ENCODE assay signal across 8 mouse cellular contexts in the genomic region with DNA sequence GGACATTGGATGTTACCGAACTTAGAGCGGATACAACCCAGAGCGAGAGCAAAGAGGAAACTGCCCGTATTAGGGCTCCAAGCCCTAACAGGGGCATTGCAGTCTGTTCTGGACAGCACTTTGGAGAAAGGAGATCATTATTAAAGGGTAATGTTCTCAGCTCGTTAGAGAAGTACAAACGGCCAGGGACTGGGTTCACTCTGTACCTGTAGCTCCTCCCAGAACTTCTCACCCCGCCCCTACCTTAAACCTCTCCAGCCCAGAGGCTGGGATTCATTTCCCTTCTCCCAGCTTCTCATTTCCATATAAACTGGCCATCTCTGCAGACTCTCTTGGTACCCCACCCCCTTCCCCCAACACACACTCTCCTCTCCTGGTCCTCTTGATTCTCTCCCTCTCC. TPM values are rescaled to one million over a fixed set of nuclear protein-coding genes. Genes with fewer than 3 reads are reported as not detected.
DNase-seq lines count a peak whose midpoint lies in the region; ATAC-seq and TF ChIP-seq lines count a peak whose summit lies in the region.

No protein-coding gene starts in this region.

- H3K9ac ChIP-seq in kidney, embryonic 16.5 days (replicated peaks; ENCODE audit: low read length) = peak overlapping the region; percentile 73
- H3K9ac ChIP-seq in midbrain, embryonic 11.5 days (ENCODE audit: low read length) = peak overlapping the region; percentile 84

- H3K9me3 ChIP-seq in kidney, embryonic 16.5 days (ENCODE audit: low read length) = no peaks in the 10 kb centered on the region
- H3K9me3 ChIP-seq in midbrain, embryonic 11.5 days (ENCODE audit: control insufficient read depth, low read length) = no peaks in the 10 kb centered on the region

- WGBS in kidney, embryonic 16.5 days = 0% methylated on average over 7 of the region's 7 CpGs
- WGBS in midbrain, embryonic 11.5 days = under 1% methylated on average over 7 of the region's 7 CpGs

- H3K27ac ChIP-seq in testis, adult 2 months (ENCODE audit: control insufficient read depth, insufficient read depth, low read depth, low read length) = peak overlapping the region; percentile 23
- H3K27ac ChIP-seq in kidney, embryonic 16.5 days (ENCODE audit: low read length) = peak overlapping the region; percentile 90; the same call in 1 of the 2 replicates
- H3K27ac ChIP-seq in midbrain, embryonic 11.5 days (ENCODE audit: low read depth, low read length) = no peak overlapping the region

- 0 out of 2 replicates have a peak, but pooled peaks have one; percentile 25 for ATAC-seq in erythroblast, adult 5-6 weeks (replicated peaks; ENCODE audit: low FRiP score, poor library complexity, severe bottlenecking)
- ATAC-seq in kidney, embryonic 16.5 days (ENCODE audit: low FRiP score, low TSS enrichment) = peak; percentile 28
- ATAC-seq in midbrain, embryonic 11.5 days (ENCODE audit: low FRiP score) = peak; percentile 15; the same call in 1 of the 2 replicates
- ATAC-seq in activated CD4-positive, CD25-positive, alpha-beta regulatory T cell, adult 4 months = no peak

- no peak for TF ChIP-seq POLR2A in testis, adult 2 months (IDR thresholded peaks at IDR 0.05; ENCODE audit: control insufficient read depth, low read depth, low read length)

- peaks cover 11% of the 10 kb centered on the region for H3K4me1 ChIP-seq in testis, adult 2 months (ENCODE audit: control insufficient read depth, insufficient read depth, low read length)
- peaks cover 21% of the 10 kb centered on the region for H3K4me1 ChIP-seq in kidney, embryonic 16.5 days (ENCODE audit: insufficient read depth, low read length)
- peaks cover 9% of the 10 kb centered on the region; the same call in 1 of the 2 replicates for H3K4me1 ChIP-seq in midbrain, embryonic 11.5 days (ENCODE audit: control insufficient read depth, insufficient read depth, low read length)

- peak overlapping the region; percentile 83 for H3K4me2 ChIP-seq in kidney, embryonic 16.5 days (replicated peaks; ENCODE audit: low read depth, low read length)
- peak overlapping the region; percentile 77 for H3K4me2 ChIP-seq in midbrain, embryonic 11.5 days

- no peaks in the 10 kb centered on the region; the same call in 1 of the 2 replicates for H3K36me3 ChIP-seq in testis, adult 2 months (ENCODE audit: control insufficient read depth, insufficient read depth, low read length)
- H3K36me3 ChIP-seq in kidney, embryonic 16.5 days (ENCODE audit: insufficient read depth, low read length) = no peaks in the 10 kb centered on the region
- H3K36me3 ChIP-seq in midbrain, embryonic 11.5 days (ENCODE audit: control insufficient read depth, insufficient read depth, low read length) = no peaks in the 10 kb centered on the region

- H3K4me3 ChIP-seq in testis, adult 2 months (ENCODE audit: control insufficient read depth, low read depth, low read length) = peak overlapping the region; percentile 100
- H3K4me3 ChIP-seq in kidney, embryonic 16.5 days (ENCODE audit: low read length) = peak overlapping the region; percentile 69
- H3K4me3 ChIP-seq in midbrain, embryonic 11.5 days (ENCODE audit: low read depth, low read length) = peak overlapping the region; percentile 59

- H3K27me3 ChIP-seq in testis, adult 2 months (ENCODE audit: control insufficient read depth, insufficient read depth, low read length) = no peaks in the 10 kb centered on the region
- no peaks in the 10 kb centered on the region for H3K27me3 ChIP-seq in kidney, embryonic 16.5 days (ENCODE audit: insufficient read depth, low read length)
- no peaks in the 10 kb centered on the region for H3K27me3 ChIP-seq in midbrain, embryonic 11.5 days (ENCODE audit: control insufficient read depth, insufficient read depth, low read length)

- DNase-seq in testis, postnatal 14 days (ENCODE audit: low spot score) = no peak
- DNase-seq in midbrain, embryonic 11.5 days (ENCODE audit: low spot score, missing footprints) = no peak
- no peak for DNase-seq in right cerebral cortex, adult 18-20 months
- no peak for DNase-seq in adrenal gland, adult 8-10 months

- no peak for TF ChIP-seq CTCF in testis, adult 2 months (IDR thresholded peaks at IDR 0.05; ENCODE audit: control insufficient read depth, insufficient read depth, insufficient replicate concordance, low read depth, low read length)

RNA-seq across cellular contexts. Expression of a gene that starts 0.8 kb away (rescaled TPM):
- 133 and 164 TPM in 2 replicates for polyA plus RNA-seq in testis, adult 2 months (2012; rRNA removed)
- total RNA-seq in erythroblast, adult 5-6 weeks (2015; ENCODE audit: low replicate concordance) = 19.2 and 51.7 TPM in 2 replicates
- total RNA-seq in erythroblast, adult 5-6 weeks (2017; ENCODE audit: low replicate concordance) = 5.2 and 9.8 TPM in 2 replicates
- 40.0 and 46.7 TPM in 2 replicates for polyA plus RNA-seq in kidney, embryonic 16.5 days (2015; fragmentation: Nextera tagmentation; extraction: Ambion mirVana)
- polyA plus RNA-seq in midbrain, embryonic 11.5 days (2014; fragmentation: Nextera tagmentation; extraction: Ambion mirVana) = 35.0 and 37.2 TPM in 2 replicates
- polyA plus RNA-seq in activated CD4-positive, CD25-positive, alpha-beta regulatory T cell, adult 4 months (2017; shearing (Covaris generic)) = 100 to 1,000 TPM in 1 of 2 experiments, 10 to 100 TPM in 1; 92.7 to 102 TPM
- total RNA-seq in adrenal gland, adult 8-10 months (2022) = 100 to 1,000 TPM in 2 of 4 experiments, 10 to 100 TPM in 2; 71.6 to 149 (median 92.8) TPM

RNA-seq across cellular contexts. Expression of a gene that starts 3.1 kb away (rescaled TPM):
- 10.6 and 11.1 TPM in 2 replicates for polyA plus RNA-seq in testis, adult 2 months (2012; rRNA removed)
- 7.1 and 13.2 TPM in 2 replicates for total RNA-seq in erythroblast, adult 5-6 weeks (2015; ENCODE audit: low replicate concordance)
- 3.1 and 7.1 TPM in 2 replicates for total RNA-seq in erythroblast, adult 5-6 weeks (2017; ENCODE audit: low replicate concordance)
- polyA plus RNA-seq in kidney, embryonic 16.5 days (2015; fragmentation: Nextera tagmentation; extraction: Ambion mirVana) = 21.6 and 25.5 TPM in 2 replicates
- 35.9 and 37.0 TPM in 2 replicates for polyA plus RNA-seq in midbrain, embryonic 11.5 days (2014; fragmentation: Nextera tagmentation; extraction: Ambion mirVana)
- polyA plus RNA-seq in activated CD4-positive, CD25-positive, alpha-beta regulatory T cell, adult 4 months (2017; shearing (Covaris generic)) = 10 to 100 TPM; 39.5 to 41.6 TPM
- total RNA-seq in adrenal gland, adult 8-10 months (2022) = 100 to 1,000 TPM in 2 of 4 experiments, 10 to 100 TPM in 2; 81.6 to 125 (median 103) TPM

RNA-seq across cellular contexts. Expression of a gene that starts 41.5 kb away (rescaled TPM):
- 974 and 1,262 TPM in 2 replicates for polyA plus RNA-seq in testis, adult 2 months (2012; rRNA removed)
- not detected in 2 replicates for total RNA-seq in erythroblast, adult 5-6 weeks (2015; ENCODE audit: low replicate concordance)
- total RNA-seq in erythroblast, adult 5-6 weeks (2017; ENCODE audit: low replicate concordance) = not detected in 2 replicates
- not detected in 2 replicates for polyA plus RNA-seq in kidney, embryonic 16.5 days (2015; fragmentation: Nextera tagmentation; extraction: Ambion mirVana)
- polyA plus RNA-seq in midbrain, embryonic 11.5 days (2014; fragmentation: Nextera tagmentation; extraction: Ambion mirVana) = not detected in 2 replicates
- polyA plus RNA-seq in activated CD4-positive, CD25-positive, alpha-beta regulatory T cell, adult 4 months (2017; shearing (Covaris generic)) = not detected
- under 1 TPM; 0.27 to 0.87 (median 0.59) TPM for total RNA-seq in adrenal gland, adult 8-10 months (2022)

RNA-seq across cellular contexts. Expression of a gene that starts 58.4 kb away (rescaled TPM):
- polyA plus RNA-seq in testis, adult 2 months (2012; rRNA removed) = 52.5 and 57.0 TPM in 2 replicates
- total RNA-seq in erythroblast, adult 5-6 weeks (2015; ENCODE audit: low replicate concordance) = not detected in 2 replicates
- total RNA-seq in erythroblast, adult 5-6 weeks (2017; ENCODE audit: low replicate concordance) = not detected in 2 replicates
- not detected in 2 replicates for polyA plus RNA-seq in kidney, embryonic 16.5 days (2015; fragmentation: Nextera tagmentation; extraction: Ambion mirVana)
- polyA plus RNA-seq in midbrain, embryonic 11.5 days (2014; fragmentation: Nextera tagmentation; extraction: Ambion mirVana) = not detected in 2 replicates
- not detected for polyA plus RNA-seq in activated CD4-positive, CD25-positive, alpha-beta regulatory T cell, adult 4 months (2017; shearing (Covaris generic))
- total RNA-seq in adrenal gland, adult 8-10 months (2022) = under 1 TPM in 2 of 4 experiments, not detected in 2; 0.24 to 0.43 TPM

RNA-seq across cellular contexts. Expression of a gene that starts 58.5 kb away (rescaled TPM):
- polyA plus RNA-seq in testis, adult 2 months (2012; rRNA removed) = 14.7 TPM in 2 replicates
- total RNA-seq in erythroblast, adult 5-6 weeks (2015; ENCODE audit: low replicate concordance) = not detected in 2 replicates
- total RNA-seq in erythroblast, adult 5-6 weeks (2017; ENCODE audit: low replicate concordance) = not detected in 2 replicates
- not detected in 2 replicates for polyA plus RNA-seq in kidney, embryonic 16.5 days (2015; fragmentation: Nextera tagmentation; extraction: Ambion mirVana)
- not detected in 2 replicates for polyA plus RNA-seq in midbrain, embryonic 11.5 days (2014; fragmentation: Nextera tagmentation; extraction: Ambion mirVana)
- not detected for polyA plus RNA-seq in activated CD4-positive, CD25-positive, alpha-beta regulatory T cell, adult 4 months (2017; shearing (Covaris generic))
- total RNA-seq in adrenal gland, adult 8-10 months (2022) = under 1 TPM in 3 of 4 experiments, not detected in 1; 0.24 to 0.40 (median 0.26) TPM

Comparison
In these comparisons a context has a peak if more than half of its experiments do, and no peak if none do; other contexts are left out.
1. RNA of a gene that starts 41.5 kb away (polyA plus RNA-seq): 974 to 1,262 TPM in testis, adult 2 months; not detected in kidney, embryonic 16.5 days, not detected in midbrain, embryonic 11.5 days and not detected in activated CD4-positive, CD25-positive, alpha-beta regulatory T cell, adult 4 months; every median in the first group is over 100 times any median in the second.
2. Peak in every context shown above with its lines, with median percentiles within 50 percentile points of each other: H3K4me3 ChIP-seq.